Mouse (Mus musculus): ENCODE measurements around the gene Il12a.

- no peak for TF ChIP-seq CTCF (conservative IDR thresholded peaks at IDR 0.05; ENCODE audit: low read length)
- TF ChIP-seq NANOG (IDR thresholded peaks at IDR 0.05; ENCODE audit: borderline replicate concordance, low read length), result no peak
Measured at GRCm38 (mm10) chr3:68691938-68692599, 1.6 kb downstream of the Il12a start.
